ENCODE assay signal across 8 mouse cellular contexts in genomic region chr11:95834143-95834667, GRCm38 (mm10). TPM values are rescaled to one million over a fixed set of nuclear protein-coding genes. Genes with fewer than 3 reads are reported as not detected.
DNase-seq lines count a peak whose midpoint lies in the region; ATAC-seq and TF ChIP-seq lines count a peak whose summit lies in the region.

No protein-coding gene starts in this region.

- no peak overlapping the region; the same call in 1 of the 2 replicates for H3K4me3 ChIP-seq in heart, postnatal 0 days (ENCODE audit: low read depth, low read length)
- H3K4me3 ChIP-seq in liver, embryonic 11.5 days (ENCODE audit: low read depth, low read length), result peak overlapping the region; percentile 23
- H3K4me3 ChIP-seq in neural tube, embryonic 15.5 days (replicated peaks), result no peak overlapping the region

- peak overlapping the region; percentile 39 for H3K4me2 ChIP-seq in heart, postnatal 0 days (ENCODE audit: low read depth, low read length)
- peak overlapping the region; percentile 55 for H3K4me2 ChIP-seq in liver, embryonic 11.5 days
- no peak overlapping the region for H3K4me2 ChIP-seq in neural tube, embryonic 15.5 days

- TF ChIP-seq CTCF in heart, postnatal 0 days (IDR thresholded peaks at IDR 0.05; ENCODE audit: low read depth), result no peak

- DNase-seq in kidney, adult 11 months, result peak; percentile 45
- DNase-seq in kidney, adult 18-20 months, result no peak
- DNase-seq in R1 (ENCODE audit: low read depth, low spot score), result peak; percentile 58
- DNase-seq in heart, postnatal 0 days (ENCODE audit: low spot score), result no peak
- DNase-seq in liver, embryonic 11.5 days (ENCODE audit: low spot score), result peak; percentile 69
- peak; percentile 80 for DNase-seq in naive thymus-derived CD4-positive, alpha-beta T cell, adult 2 months (ENCODE audit: low read depth)
- no peak for DNase-seq in adipocyte (ENCODE audit: low spot score)

- no peak for TF ChIP-seq EP300 in heart, postnatal 0 days (IDR thresholded peaks at IDR 0.05; ENCODE audit: low read depth)

- peaks cover 38% of the 10 kb centered on the region for H3K27me3 ChIP-seq in heart, postnatal 0 days (ENCODE audit: control insufficient read depth, insufficient read depth, low read length)
- peaks cover 56% of the 10 kb centered on the region for H3K27me3 ChIP-seq in liver, embryonic 11.5 days (replicated peaks; ENCODE audit: control insufficient read depth, insufficient read depth, low read length)
- peaks cover 84% of the 10 kb centered on the region for H3K27me3 ChIP-seq in neural tube, embryonic 15.5 days (replicated peaks)

- peaks cover 21% of the 10 kb centered on the region for H3K36me3 ChIP-seq in heart, postnatal 0 days (replicated peaks; ENCODE audit: control insufficient read depth, insufficient read depth, low read length)
- no peaks in the 10 kb centered on the region for H3K36me3 ChIP-seq in liver, embryonic 11.5 days (ENCODE audit: control insufficient read depth, insufficient read depth, low read length)
- no peaks in the 10 kb centered on the region for H3K36me3 ChIP-seq in neural tube, embryonic 15.5 days

- H3K9ac ChIP-seq in heart, postnatal 0 days (replicated peaks; ENCODE audit: low read depth, low read length), result no peak overlapping the region
- peak overlapping the region; percentile 20 for H3K9ac ChIP-seq in liver, embryonic 11.5 days (ENCODE audit: low read depth, low read length)
- no peak overlapping the region for H3K9ac ChIP-seq in neural tube, embryonic 15.5 days (replicated peaks)

- WGBS in heart, postnatal 0 days, result 14% methylated on average over 20 of the region's 22 CpGs
- whole genome bisulfite sequencing in liver, embryonic 11.5 days, result 1% methylated on average over 22 of the region's 22 CpGs
- WGBS in neural tube, embryonic 15.5 days, result 4% methylated on average over 21 of the region's 22 CpGs

- ATAC-seq in heart, postnatal 0 days (ENCODE audit: insufficient read depth, low read depth), result no peak; the same call in 1 of the 2 replicates
- peak; percentile 11; the same call in 1 of the 2 replicates for ATAC-seq in liver, embryonic 11.5 days (replicated peaks; ENCODE audit: low FRiP score)
- no peak for ATAC-seq in neural tube, embryonic 15.5 days (ENCODE audit: low FRiP score)

- no peaks in the 10 kb centered on the region for H3K9me3 ChIP-seq in heart, postnatal 0 days (replicated peaks; ENCODE audit: control insufficient read depth, low read length)
- no peaks in the 10 kb centered on the region for H3K9me3 ChIP-seq in liver, embryonic 11.5 days (ENCODE audit: control insufficient read depth, low read length)
- no peaks in the 10 kb centered on the region for H3K9me3 ChIP-seq in neural tube, embryonic 15.5 days (replicated peaks)

- peaks cover 44% of the 10 kb centered on the region for H3K4me1 ChIP-seq in heart, postnatal 0 days (ENCODE audit: control insufficient read depth, insufficient read depth)
- peaks cover 41% of the 10 kb centered on the region for H3K4me1 ChIP-seq in liver, embryonic 11.5 days (replicated peaks; ENCODE audit: control insufficient read depth, insufficient read depth, low read length)
- H3K4me1 ChIP-seq in neural tube, embryonic 15.5 days, result peaks cover 45% of the 10 kb centered on the region

- H3K27ac ChIP-seq in heart, postnatal 0 days (ENCODE audit: low read depth), result peak overlapping the region; percentile 69; the same call in 1 of the 2 replicates
- peak overlapping the region; percentile 33 for H3K27ac ChIP-seq in liver, embryonic 11.5 days (ENCODE audit: low read depth, low read length)
- no peak overlapping the region for H3K27ac ChIP-seq in neural tube, embryonic 15.5 days (replicated peaks)

RNA-seq across cellular contexts. Expression of gene Gngt2, which starts 2.8 kb away (rescaled TPM):
- 0.66 and 26.8 TPM in 2 replicates for total RNA-seq in heart, postnatal 0 days (2014; rRNA removed; ENCODE audit: low replicate concordance)
- 38.7 and 40.1 TPM in 2 replicates for polyA plus RNA-seq in heart, postnatal 0 days (2015; fragmentation: Nextera tagmentation; extraction: Ambion mirVana)
- 19.5 and 22.3 TPM in 2 replicates for polyA plus RNA-seq in liver, embryonic 11.5 days (2014; fragmentation: Nextera tagmentation; extraction: Ambion mirVana)
- 3.5 and 13.2 TPM in 2 replicates for polyA plus RNA-seq in neural tube, embryonic 15.5 days (2015; fragmentation: Nextera tagmentation; extraction: Ambion mirVana)

RNA-seq across cellular contexts. Expression of gene Abi3, which starts 8.1 kb away (rescaled TPM):
- total RNA-seq in heart, postnatal 0 days (2014; rRNA removed; ENCODE audit: low replicate concordance), result 11.4 and 13.4 TPM in 2 replicates
- polyA plus RNA-seq in heart, postnatal 0 days (2015; fragmentation: Nextera tagmentation; extraction: Ambion mirVana), result 13.3 and 14.3 TPM in 2 replicates
- 6.4 and 7.9 TPM in 2 replicates for polyA plus RNA-seq in liver, embryonic 11.5 days (2014; fragmentation: Nextera tagmentation; extraction: Ambion mirVana)
- polyA plus RNA-seq in neural tube, embryonic 15.5 days (2015; fragmentation: Nextera tagmentation; extraction: Ambion mirVana), result 1.6 and 15.2 TPM in 2 replicates

RNA-seq across cellular contexts. Expression of gene Phospho1, which starts 9.9 kb away (rescaled TPM):
- total RNA-seq in heart, postnatal 0 days (2014; rRNA removed; ENCODE audit: low replicate concordance), result 45.0 and 46.6 TPM in 2 replicates
- 6.7 and 7.9 TPM in 2 replicates for polyA plus RNA-seq in heart, postnatal 0 days (2015; fragmentation: Nextera tagmentation; extraction: Ambion mirVana)
- polyA plus RNA-seq in liver, embryonic 11.5 days (2014; fragmentation: Nextera tagmentation; extraction: Ambion mirVana), result 0.48 and 0.74 TPM in 2 replicates
- 0.64 TPM in 1 of 2 replicates, not detected in the other for polyA plus RNA-seq in neural tube, embryonic 15.5 days (2015; fragmentation: Nextera tagmentation; extraction: Ambion mirVana)

Comparison
In these comparisons a context has a peak if more than half of its experiments do, and no peak if none do; other contexts are left out.
1. DNase-seq: peak in kidney, adult 11 months (single experiment), R1 (single experiment), liver, embryonic 11.5 days (single experiment) and naive thymus-derived CD4-positive, alpha-beta T cell, adult 2 months (single experiment); none in kidney, adult 18-20 months (single experiment), heart, postnatal 0 days (single experiment) and adipocyte (single experiment).